Mouse (Mus musculus) induced T-regulatory cell, adult 2 months (primary cell): ENCODE measurements at regions not wholly inside any gene's neighbourhood (a gene's known extent, or its start where the extent isn't known, plus 50 kb on each side); places are given as distances from the start of the nearest gene placed in this dataset.
"Not testable (repeated sequence)": the region's sequence is repeated elsewhere in the genome, so short reads cannot be mapped to it uniquely, and the experiment has no call there.

Experiments used
- DNase-seq: peaks from one replicate; pipeline ENCODE4 v3.0.0-alpha.2; 2012; ENCODE audit warnings: low read depth

DNA sequence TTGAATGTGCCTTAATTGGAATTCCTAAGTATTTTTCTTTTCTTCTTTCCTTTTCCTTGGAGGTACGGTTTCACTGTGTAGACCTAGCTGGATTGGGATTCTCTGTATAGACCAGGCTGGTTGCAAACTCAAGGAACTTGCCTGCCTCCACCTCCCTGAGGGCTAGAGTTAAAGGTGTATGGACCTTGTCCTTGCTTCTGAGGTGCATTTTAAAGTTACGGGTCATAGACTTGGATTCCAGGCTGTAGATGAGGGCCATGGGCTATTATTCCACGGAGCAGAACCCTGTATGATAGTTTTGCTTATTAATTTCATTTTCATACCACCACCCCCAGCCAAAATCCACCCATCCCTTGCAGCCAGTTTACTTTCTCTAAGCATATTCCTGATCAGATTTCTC, 50.7 kb upstream of the Wdr26 start:
- DNase-seq = no peak

GRCm38 (mm10) chr1:181263216-181263615, 51.4 kb upstream of the Wdr26 start:
- DNase-seq = no peak

GRCm38 (mm10) chr1:181270469-181270868, 58.7 kb upstream of the Wdr26 start:
- not testable (repeated sequence) for DNase-seq

- no peak for DNase-seq
Measured at GRCm38 (mm10) chr1:181271164-181271563, 59.4 kb upstream of the Wdr26 start.

- DNase-seq = no peak
Measured at GRCm38 (mm10) chr1:181271821-181272220, 60.0 kb upstream of the Wdr26 start.

DNA sequence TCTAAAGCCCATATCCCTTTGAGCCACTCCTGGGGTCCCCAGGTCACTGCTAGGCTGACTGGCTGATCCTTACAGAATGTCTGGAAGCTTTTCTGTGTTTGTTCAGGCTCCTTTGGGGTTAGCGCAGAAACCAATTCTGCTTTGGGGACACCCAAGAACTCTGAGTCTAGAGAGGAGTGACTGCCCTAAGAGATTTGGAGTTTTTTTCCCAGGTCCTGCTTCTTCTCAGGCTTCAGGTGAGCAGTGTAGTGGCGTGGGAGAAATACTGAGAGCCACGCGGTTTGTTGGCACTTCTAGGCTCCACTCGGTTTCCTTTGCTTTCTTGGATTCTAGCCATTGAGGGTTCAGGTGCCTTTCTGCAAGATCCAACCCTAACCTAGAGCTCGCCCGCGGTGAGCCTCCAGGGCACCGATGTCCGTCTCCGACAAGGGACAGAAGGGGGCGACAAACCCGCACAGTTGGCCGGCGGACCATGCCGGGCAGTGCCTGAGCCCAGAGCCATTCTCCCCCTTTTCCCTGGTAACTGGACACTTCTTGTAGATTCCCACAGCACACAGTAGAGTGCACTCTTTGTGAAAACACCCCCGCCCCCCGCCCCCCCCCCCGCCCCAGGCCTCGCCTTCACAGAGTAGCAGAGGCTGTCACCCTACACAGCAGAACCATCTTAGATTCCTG, 61.0 kb upstream of the Wdr26 start:
- peak; percentile 67 for DNase-seq

- DNase-seq = no peak
Measured at GRCm38 (mm10) chr1:181273540-181274204, 61.9 kb upstream of the Wdr26 start.

DNA sequence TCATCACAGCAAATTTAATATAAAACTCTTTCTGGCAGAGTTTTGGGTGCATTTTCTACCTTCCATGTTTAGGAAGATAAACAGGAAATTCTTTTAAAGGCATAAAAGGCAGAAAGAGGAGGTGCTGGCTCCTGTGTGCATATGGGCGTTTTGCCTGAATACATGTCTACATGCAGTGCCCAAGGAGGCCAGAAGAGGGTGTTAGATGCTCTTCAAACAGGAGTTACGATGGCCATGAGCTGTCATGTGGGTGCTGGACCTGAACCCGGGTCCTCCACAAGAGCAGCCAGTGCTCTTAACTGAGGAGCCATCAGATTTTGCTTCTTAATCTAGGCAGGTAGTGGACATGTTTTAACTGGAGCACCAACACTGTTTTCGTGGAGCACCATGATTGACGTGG, 69.0 kb upstream of the Wdr26 start:
- peak; percentile 38 for DNase-seq

DNA sequence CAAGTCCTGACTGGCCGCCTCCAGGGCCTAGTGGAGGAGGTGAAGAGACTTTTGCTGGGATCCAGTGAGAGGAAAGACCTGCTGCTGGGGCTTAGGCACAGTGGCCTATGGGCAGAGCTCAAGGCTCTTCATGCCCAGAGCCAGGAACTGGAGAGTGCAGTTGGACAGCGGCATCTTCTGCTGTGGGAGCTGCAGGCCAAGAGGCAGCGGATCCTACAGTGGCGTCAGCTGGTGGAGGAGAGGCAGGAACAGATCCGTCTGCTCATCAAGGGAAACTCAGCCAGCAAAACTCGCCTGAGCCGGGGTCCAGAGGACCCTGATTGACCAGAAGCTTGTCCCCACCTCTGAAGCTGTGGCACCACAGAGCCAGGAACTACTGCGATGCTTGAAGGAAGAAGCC, 69.4 kb upstream of the Cnih3 start:
- DNase-seq = not testable (repeated sequence)

- not testable (repeated sequence) for DNase-seq
Measured at GRCm38 (mm10) chr1:181283539-181283938, 68.9 kb upstream of the Cnih3 start.

DNA sequence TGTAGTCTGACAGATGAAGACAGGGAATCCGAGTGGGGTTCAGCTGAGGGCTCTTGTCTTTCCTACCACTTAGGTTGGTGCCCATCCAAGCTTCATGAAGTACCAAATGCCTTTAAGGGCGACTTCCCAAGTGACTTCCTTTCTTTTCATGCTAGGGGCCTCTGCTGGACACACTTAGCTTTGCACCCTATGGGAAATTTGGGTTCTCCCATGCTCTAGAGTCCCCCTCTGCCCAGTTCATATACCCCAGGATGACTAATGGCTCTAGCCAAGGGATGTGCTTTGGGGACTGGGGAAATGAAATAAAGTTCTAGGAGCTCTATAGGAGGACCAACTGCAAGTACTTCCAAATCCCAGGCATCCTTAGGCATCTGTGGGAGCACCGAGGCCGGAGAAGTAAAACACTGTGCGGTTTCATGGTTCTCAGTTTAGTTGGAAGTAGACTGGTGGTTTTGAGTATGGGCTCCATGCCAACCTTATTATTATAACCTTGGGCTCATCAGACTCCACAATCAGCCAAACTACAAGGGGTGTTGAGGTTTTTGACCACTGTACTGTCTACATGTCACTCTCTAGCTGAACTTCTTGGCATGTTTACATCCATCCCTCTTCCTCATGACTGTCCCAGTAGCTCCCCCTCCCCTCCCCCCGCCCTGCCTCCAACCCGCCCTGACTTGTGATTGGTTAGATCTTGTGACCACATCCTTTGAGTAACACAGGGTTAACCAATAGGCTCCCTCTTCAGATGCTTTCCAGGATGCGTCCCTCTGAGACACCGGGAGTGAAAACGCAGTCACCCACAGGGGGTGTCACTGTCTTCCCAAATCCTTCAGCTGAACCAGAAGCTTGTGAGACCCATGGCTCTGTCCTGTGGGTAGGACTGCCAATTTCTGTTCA, 67.9 kb upstream of the Cnih3 start:
- DNase-seq = peak; percentile 49

DNA sequence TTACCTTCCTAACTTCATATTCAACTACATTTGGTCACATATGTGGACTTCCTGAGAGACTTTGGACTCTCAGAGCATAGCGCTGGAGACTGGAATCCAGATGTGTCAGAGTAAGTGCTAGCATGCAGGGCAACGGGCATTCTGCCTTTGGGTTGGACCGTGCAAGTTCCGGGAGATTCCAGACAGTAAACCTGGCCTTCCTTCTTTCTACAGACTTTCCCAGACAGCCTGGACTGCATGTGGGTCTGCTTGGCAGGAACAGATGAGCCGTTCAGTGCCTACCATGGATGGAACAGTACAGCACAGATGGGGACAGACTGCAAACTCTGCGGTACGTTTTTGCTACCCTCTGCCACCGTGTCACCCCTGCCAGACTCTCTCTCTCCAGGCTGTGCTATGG, 66.8 kb upstream of the Cnih3 start:
- no peak for DNase-seq

DNA sequence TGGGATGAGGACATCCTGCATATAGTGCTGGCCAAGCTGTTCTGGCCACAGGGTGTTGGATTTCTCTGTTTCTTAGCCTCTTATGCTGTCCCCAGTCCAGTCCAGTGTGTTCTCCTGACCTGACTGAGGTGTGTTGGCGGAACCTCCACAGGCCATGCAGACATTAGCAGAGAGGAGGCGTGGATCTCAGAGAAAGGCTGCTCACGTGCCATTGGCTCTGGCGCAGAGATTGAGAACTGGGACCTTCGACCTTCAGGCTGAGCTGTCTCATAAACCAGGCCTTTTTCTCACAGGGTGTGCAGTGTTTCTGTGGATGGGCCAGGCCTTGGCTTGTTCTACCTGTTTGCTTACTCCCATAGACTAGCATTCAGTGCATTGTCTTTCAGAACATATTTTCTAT, 66.3 kb upstream of the Cnih3 start:
- DNase-seq = no peak

- no peak for DNase-seq
Measured at GRCm38 (mm10) chr1:181287166-181287565, 65.3 kb upstream of the Cnih3 start.

GRCm38 (mm10) chr1:181289385-181290035, 62.9 kb upstream of the Cnih3 start:
- no peak for DNase-seq

DNA sequence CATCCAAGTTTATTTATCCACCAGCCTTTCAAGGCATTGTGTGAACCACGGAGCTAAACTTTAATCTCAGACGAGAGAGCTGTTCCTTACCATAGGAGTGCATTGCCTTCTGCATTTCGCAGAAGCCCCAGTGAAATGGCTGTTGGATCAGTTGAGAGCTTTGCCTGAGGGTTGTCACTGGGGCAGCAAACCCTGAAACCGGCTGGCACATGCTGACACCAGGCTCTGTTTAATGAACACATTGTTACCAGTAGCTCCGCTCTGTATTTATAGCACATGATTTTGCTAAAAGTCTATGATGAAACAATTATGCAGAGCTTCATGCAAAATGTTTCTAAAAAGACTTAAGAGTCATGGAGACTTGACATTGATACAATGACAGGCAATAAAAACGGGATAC, 61.2 kb upstream of the Cnih3 start:
- DNase-seq = no peak

- no peak for DNase-seq
Measured at GRCm38 (mm10) chr1:181291966-181292365, 60.5 kb upstream of the Cnih3 start.

DNA sequence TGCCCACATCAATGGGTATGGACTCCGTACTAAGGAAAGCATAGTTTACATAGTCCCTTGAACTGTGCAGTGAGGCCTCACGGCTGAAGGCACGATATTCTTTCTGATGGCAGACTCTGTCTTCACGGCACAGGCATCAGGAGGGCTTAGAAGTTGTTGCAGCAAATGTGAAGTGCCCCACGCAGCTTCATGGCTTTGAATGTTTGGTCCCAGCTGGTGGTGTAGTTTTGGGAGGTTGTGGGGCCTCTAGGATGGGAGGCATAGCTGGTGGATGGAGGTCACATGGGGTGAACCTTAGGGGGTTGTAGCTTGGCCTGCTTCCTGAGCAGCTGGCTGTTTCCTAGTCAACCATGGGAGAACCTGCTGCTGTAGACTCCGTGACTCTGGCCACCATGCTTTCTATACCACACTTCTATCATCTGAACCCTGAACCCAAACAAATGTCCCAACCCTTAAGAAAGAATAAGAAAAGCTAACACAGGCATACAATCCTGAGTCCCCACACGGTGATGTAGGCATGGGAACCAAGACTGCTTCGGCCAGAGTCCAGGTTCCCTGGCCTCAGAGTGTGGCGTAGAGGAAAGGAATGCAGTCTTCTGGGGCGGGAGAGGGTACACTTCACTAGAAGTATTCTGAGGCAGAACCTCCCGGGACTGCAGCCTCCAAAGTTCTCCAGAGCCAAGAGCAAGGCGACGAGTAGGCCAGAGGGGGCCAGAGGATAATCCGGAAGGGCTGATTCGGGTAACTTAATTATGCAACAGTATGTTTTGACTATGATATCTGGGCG, 59.2 kb upstream of the Cnih3 start:
- DNase-seq = no peak

GRCm38 (mm10) chr1:181295651-181296050, 56.8 kb upstream of the Cnih3 start:
- no peak for DNase-seq

- no peak for DNase-seq
Measured at GRCm38 (mm10) chr1:181298063-181298462, 54.4 kb upstream of the Cnih3 start.

DNA sequence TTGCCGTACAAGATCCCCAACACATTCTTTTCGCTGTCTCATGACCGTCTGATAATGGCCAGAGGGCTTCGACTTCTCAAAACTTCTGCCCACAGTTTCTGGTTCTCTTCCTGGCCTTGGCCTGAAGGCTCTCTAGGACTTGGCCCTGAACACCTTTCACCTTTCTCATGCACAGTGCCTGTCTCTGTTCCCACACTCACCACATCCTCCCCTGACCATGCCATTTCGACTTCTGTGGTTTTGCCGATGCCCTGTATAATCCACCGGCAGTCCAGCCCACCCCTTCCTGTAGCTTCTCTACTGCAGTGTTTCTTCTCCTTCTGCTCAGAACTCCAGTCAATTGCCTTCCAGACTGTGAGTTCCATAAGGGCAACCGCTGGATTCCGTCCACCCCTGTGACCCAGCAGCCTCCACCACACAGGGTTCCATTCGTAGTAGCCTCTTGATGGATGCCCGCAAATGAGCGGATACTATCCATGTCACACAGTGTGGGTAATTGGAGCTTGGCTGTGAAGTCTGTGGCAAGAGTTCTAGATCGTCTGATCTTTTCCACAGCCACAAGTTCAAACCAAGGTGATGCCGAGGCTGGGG, 53.3 kb upstream of the Cnih3 start:
- DNase-seq = peak; percentile 40
